Mouse (Mus musculus) layer of hippocampus, postnatal 14 days (tissue): ENCODE measurements around the gene Icos. TPM values are rescaled to one million over a fixed set of nuclear protein-coding genes. Genes with fewer than 3 reads are reported as not detected.

Experiments used
- DNase-seq, 2 experiments: peaks; one replicate each; pipeline ENCODE4 v3.0.0; 2021 to 2022; ENCODE audit warnings: low spot score in 2 of 2, mixed read lengths in 1 of 2
- total RNA-seq, 2 experiments: library from RNA; stranded (reverse); gene quantifications; 2 replicates each; pipeline ENCODE4 v1.2.3; 2021

The Icos gene
- total RNA-seq, 2 experiments from 2014 or later: 0.17 to 0.21 TPM

GRCm38 (mm10) chr1:61035270-61035669 is 57.5 kb downstream of the Icos start:
- DNase-seq: no peak

GRCm38 (mm10) chr1:61038223-61038622 is 60.5 kb downstream of the Icos start:
- no peak for DNase-seq

- DNase-seq: no peak
Observed at GRCm38 (mm10) chr1:61039310-61039709, 61.6 kb downstream of the Icos start.

- no peak for DNase-seq
Observed at GRCm38 (mm10) chr1:61040401-61040800, 62.7 kb downstream of the Icos start.

- peak in 1 of 2 experiments; percentile 25 for DNase-seq
Observed at GRCm38 (mm10) chr1:61042842-61043241, 65.1 kb downstream of the Icos start.

GRCm38 (mm10) chr1:61046055-61046705 is 68.5 kb downstream of the Icos start:
- no peak for DNase-seq

- DNase-seq: no peak
Observed at GRCm38 (mm10) chr1:61047336-61047735, 69.6 kb downstream of the Icos start.

Other genes with a start within 250 kb of the Icos start
- not detected for gene Ctla4, start 90.9 kb upstream of the Icos start, total RNA-seq